Mouse (Mus musculus): ENCODE measurements around the gene Olfr1295.

Olfr1295 gene

DNA sequence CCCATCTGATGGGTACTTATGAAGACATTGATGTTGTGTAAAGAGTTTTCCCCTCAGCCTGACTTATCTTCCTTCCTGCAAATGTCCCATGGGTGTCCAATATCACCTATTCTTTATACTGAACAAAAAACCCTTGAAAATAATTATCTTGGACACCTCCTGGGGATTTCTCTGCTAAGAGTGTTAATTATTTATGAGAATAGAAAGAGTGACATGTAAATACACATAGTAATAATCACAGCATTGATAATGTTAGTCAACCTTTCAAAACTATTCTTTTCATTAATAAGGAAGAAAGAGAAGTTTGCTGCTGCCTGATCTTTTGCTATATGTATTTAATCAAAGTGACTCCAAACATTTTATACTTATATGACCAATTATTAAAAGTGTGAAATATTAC, at the start of gene Olfr1295:
TSS of gene Olfr1295 (minus strand) at position 101 of the 400 bp plus-strand sequence.
- no peak for DNase-seq

DNA sequence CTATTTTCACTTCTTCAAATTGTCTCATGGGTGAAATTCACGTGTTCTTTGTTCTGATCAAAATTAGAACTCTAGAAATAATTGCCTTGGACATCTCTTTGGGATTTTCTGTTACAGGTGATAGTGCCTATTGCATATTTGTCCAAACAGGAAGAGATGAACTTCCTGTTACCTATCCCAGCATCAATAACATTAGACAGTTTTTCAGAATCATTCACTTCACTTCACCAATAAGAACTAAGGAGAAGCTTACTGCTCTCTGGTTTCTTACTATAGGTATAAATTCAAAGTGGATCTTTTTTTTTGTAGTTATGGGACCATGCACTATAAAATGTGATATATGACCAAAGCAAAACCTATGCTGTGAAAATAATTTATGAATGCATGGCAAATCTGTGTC, 29.3 kb downstream of the Olfr1295 start, which contains the start of gene Olfr1294:
TSS of gene Olfr1294 (minus strand) at position 101 of the 400 bp plus-strand sequence.
- DNase-seq = no peak

DNA sequence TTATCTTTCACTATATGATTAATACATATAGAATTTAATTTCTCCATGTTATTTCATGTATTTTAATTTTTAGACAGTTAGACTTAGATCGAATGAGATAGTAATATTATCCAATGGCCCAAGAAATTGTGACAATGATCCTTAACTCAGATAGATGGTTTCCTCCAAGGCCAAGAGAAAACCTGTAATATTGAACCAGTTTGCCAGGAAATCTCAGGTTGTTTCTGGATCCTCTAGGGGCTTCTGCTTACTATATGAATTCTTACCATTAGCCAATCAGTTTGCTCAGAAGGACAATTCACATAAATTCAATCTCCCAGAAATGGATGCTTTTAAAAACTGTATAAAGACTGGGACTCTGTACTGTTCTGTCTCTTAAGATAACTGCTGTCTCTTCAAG, 44.6 kb downstream of the Olfr1295 start, which contains the start of gene Olfr1293-ps:
TSS of gene Olfr1293-ps (plus strand) at position 301 of the 400 bp plus-strand sequence.
- DNase-seq = no peak

DNA sequence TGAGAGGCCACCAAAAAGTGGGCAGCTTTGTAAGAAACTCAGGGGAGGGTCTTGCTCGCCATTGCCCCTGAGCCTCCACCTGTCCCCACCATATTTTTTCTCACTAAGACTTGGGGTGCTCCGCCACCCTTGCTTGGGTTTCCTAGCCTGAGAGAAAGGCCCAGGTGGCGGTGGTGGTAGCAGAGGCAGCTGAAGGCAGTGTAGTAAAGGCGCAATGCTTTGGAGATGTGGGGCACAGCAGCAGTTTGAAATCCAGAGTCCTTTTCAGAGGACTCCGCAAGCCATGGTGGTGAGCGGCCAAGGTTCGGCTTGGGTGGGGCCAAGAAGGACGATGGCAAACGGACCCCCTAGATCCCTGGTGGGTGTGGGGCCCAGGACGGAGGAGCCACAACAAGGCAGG, 52.0 kb downstream of the Olfr1295 start:
- no peak for DNase-seq
